Mouse (Mus musculus) thymus, postnatal 0 days (tissue): ENCODE results near the gene Mid2. TPM values are rescaled to one million over a fixed set of nuclear protein-coding genes. Genes with fewer than 3 reads are reported as not detected.

Experiments used
- polyA plus RNA-seq: library from polyadenylated mRNA; unstranded; fragments of >200 nt; fragmentation: Nextera tagmentation; extraction: Ambion mirVana; gene quantifications from 2 replicates; pipeline ENCODE4 v1.2.1, GENCODE M21; 2015

The Mid2 gene
- polyA plus RNA-seq, 1 experiment from 2014 or later, result 1.7 TPM

Other genes starting within 250 kb of the Mid2 start
- 71.9 and 72.7 TPM in 2 replicates for gene Prps1, start 208.0 kb upstream of the Mid2 start, polyA plus RNA-seq
- gene Tsc22d3, start 63.9 kb upstream of the Mid2 start, polyA plus RNA-seq, result 74.0 and 84.3 TPM in 2 replicates
- gene Tex13b, start 148.8 kb downstream of the Mid2 start, polyA plus RNA-seq, result not detected in 2 replicates
- gene Vsig1, start 243.0 kb downstream of the Mid2 start, polyA plus RNA-seq, result 0.14 and 0.20 TPM in 2 replicates